Mouse (Mus musculus): ENCODE measurements at regions not wholly inside any gene's neighbourhood (a gene's known extent, or its start where the extent isn't known, plus 50 kb on each side); places are given as distances from the start of the nearest gene placed in this dataset.

- Histone ChIP-seq H3K27ac (ENCODE audit: insufficient read depth, low read depth) (no peak overlapping the region), H3K9ac (ENCODE audit: insufficient read depth, low read depth) (no peak overlapping the region), H3K4me3 (replicated peaks in 1 of 3; ENCODE audit: low read depth in 2 of 3, low read length in 2 of 3, poor library complexity in 1 of 3) (no peak overlapping the region), H3K27me3 (replicated peaks) (no peaks in the 10 kb centered on the region), H3K36me3 (replicated peaks in 1 of 2; ENCODE audit: control insufficient read depth in 1 of 2, insufficient read depth in 1 of 2, low read length in 1 of 2) (no peaks in the 10 kb centered on the region), H3K4me2 (ENCODE audit: insufficient read depth, low read depth, poor library complexity, severe bottlenecking) (no peak overlapping the region), H3K9me3 (replicated peaks; ENCODE audit: low read length) (peaks cover 68% of the 10 kb centered on the region), H3K79me2 (replicated peaks; ENCODE audit: control insufficient read depth, extremely low read depth, insufficient read depth, poor library complexity, severe bottlenecking) (no peaks in the 10 kb centered on the region), H3K4me1 (ENCODE audit: control insufficient read depth in 1 of 2, insufficient read depth in 2 of 2) (no peaks in the 10 kb centered on the region)
- no peak for TF ChIP-seq POLR2AphosphoS2 (IDR thresholded peaks at IDR 0.05; ENCODE audit: low read depth, low read length)
- TF ChIP-seq MEF2A (IDR thresholded peaks at IDR 0.05; ENCODE audit: borderline replicate concordance, low read depth, low read length) = no peak
- TF ChIP-seq ZNF384 (IDR thresholded peaks at IDR 0.05; ENCODE audit: low read depth, low read length) = no peak
- TF ChIP-seq TBP (conservative IDR thresholded peaks at IDR 0.05; ENCODE audit: low read depth, low read length) = no peak
- TF ChIP-seq MYC (IDR thresholded peaks at IDR 0.05; ENCODE audit: low read depth, low read length) = no peak
- no peak for TF ChIP-seq CHD2 (IDR thresholded peaks at IDR 0.05; ENCODE audit: low read length)
- TF ChIP-seq SMC3 (IDR thresholded peaks at IDR 0.05; ENCODE audit: low read depth, low read length) = no peak
- TF ChIP-seq ELF1 (IDR thresholded peaks at IDR 0.05; ENCODE audit: low read depth, low read length) = no peak
- no peak for TF ChIP-seq CTCF (conservative IDR thresholded peaks at IDR 0.05 in 1 of 2, IDR thresholded peaks at IDR 0.05 in 1 of 2; ENCODE audit: low read depth in 2 of 2, low read length in 2 of 2)
- TF ChIP-seq ZMIZ1 (IDR thresholded peaks at IDR 0.05; ENCODE audit: low read depth, low read length) = no peak
- dilution Hi-C loops (cut with MboI; ENCODE audit: extremely low pct_ligation_motif_present, extremely low pct_unique_long_range_greater_than_20kb, low sequenced_read_pairs) = no loop called here
- in situ Hi-C loops (cut with MboI; ENCODE audit: low pct_ligation_motif_present, low pct_unique_long_range_greater_than_20kb, low sequenced_read_pairs) = no loop called here
- DNase-seq (ENCODE audit: extremely low read depth) = no peak
These were observed 175.6 kb upstream of the Hmga2 start for GRCm38 (mm10) chr10:120651845-120652244.

GRCm38 (mm10) chr10:120650336-120650735, 174.1 kb upstream of the Hmga2 start:
- in situ Hi-C loops (cut with MboI; ENCODE audit: low pct_ligation_motif_present, low pct_unique_long_range_greater_than_20kb, low sequenced_read_pairs) = no loop called here
- Histone ChIP-seq H3K9me3 (replicated peaks; ENCODE audit: low read length) (peaks cover 70% of the 10 kb centered on the region), H3K4me2 (ENCODE audit: insufficient read depth, low read depth, poor library complexity, severe bottlenecking) (no peak overlapping the region), H3K36me3 (replicated peaks in 1 of 2; ENCODE audit: control insufficient read depth in 1 of 2, insufficient read depth in 1 of 2, low read length in 1 of 2) (no peaks in the 10 kb centered on the region), H3K79me2 (replicated peaks; ENCODE audit: control insufficient read depth, extremely low read depth, insufficient read depth, poor library complexity, severe bottlenecking) (no peaks in the 10 kb centered on the region), H3K4me1 (ENCODE audit: control insufficient read depth in 1 of 2, insufficient read depth in 2 of 2) (no peaks in the 10 kb centered on the region), H3K27ac (ENCODE audit: insufficient read depth, low read depth) (no peak overlapping the region), H3K4me3 (replicated peaks in 1 of 3; ENCODE audit: low read depth in 2 of 3, low read length in 2 of 3, poor library complexity in 1 of 3) (no peak overlapping the region), H3K9ac (ENCODE audit: insufficient read depth, low read depth) (no peak overlapping the region), H3K27me3 (replicated peaks) (no peaks in the 10 kb centered on the region)
- no peak for DNase-seq (ENCODE audit: extremely low read depth)
- dilution Hi-C loops (cut with MboI; ENCODE audit: extremely low pct_ligation_motif_present, extremely low pct_unique_long_range_greater_than_20kb, low sequenced_read_pairs) = no loop called here
- TF ChIP-seq ZC3H11A (IDR thresholded peaks at IDR 0.05; ENCODE audit: low read depth, low read length) (no peak), SMC3 (IDR thresholded peaks at IDR 0.05; ENCODE audit: low read depth, low read length) (no peak), NRF1 (IDR thresholded peaks at IDR 0.05; ENCODE audit: low read depth, low read length) (no peak), HCFC1 (IDR thresholded peaks at IDR 0.05; ENCODE audit: low read depth, low read length) (no peak), PAX5 (IDR thresholded peaks at IDR 0.05; ENCODE audit: low read length) (no peak), POLR2AphosphoS2 (IDR thresholded peaks at IDR 0.05; ENCODE audit: low read depth, low read length) (no peak), RCOR1 (conservative IDR thresholded peaks at IDR 0.05; ENCODE audit: low read depth, low read length) (no peak), JUN (IDR thresholded peaks at IDR 0.05; ENCODE audit: insufficient read depth, low read depth, low read length) (no peak), CTCF (conservative IDR thresholded peaks at IDR 0.05 in 1 of 2, IDR thresholded peaks at IDR 0.05 in 1 of 2; ENCODE audit: low read depth in 2 of 2, low read length in 2 of 2) (no peak), ELF1 (IDR thresholded peaks at IDR 0.05; ENCODE audit: low read depth, low read length) (no peak), JUND (conservative IDR thresholded peaks at IDR 0.05; ENCODE audit: low read depth, low read length) (no peak), EP300 (IDR thresholded peaks at IDR 0.05; ENCODE audit: low read length) (no peak), SIN3A (IDR thresholded peaks at IDR 0.05; ENCODE audit: low read length) (no peak), ZMIZ1 (IDR thresholded peaks at IDR 0.05; ENCODE audit: low read depth, low read length) (no peak), CHD2 (IDR thresholded peaks at IDR 0.05; ENCODE audit: low read length) (no peak), ETS1 (conservative IDR thresholded peaks at IDR 0.05; ENCODE audit: low read depth, low read length) (no peak), TCF12 (IDR thresholded peaks at IDR 0.05; ENCODE audit: low read depth, low read length) (no peak)

Data from CH12.LX (cell line).